In the genomic region with DNA sequence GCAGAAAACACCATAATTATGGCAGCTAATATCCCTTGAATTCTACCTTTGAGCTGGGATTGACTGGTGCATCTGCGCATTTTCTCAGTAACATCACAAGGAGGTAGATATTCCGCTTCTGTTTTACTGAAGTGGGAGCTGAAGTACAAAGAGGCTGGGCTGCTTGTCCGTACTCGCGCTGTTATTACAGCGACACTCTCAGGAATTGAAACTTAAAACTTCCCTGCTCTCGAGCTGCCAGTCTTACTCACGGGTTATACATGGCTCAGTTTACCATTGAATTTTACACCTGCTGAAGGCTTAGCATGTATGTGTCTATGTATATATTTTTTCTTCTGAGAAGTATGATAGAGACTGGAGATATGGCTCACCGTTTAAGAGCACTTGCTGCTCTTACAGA, we compare ENCODE assay signal across 27 mouse cellular contexts.
"Had no signal": no experiment of that assay in that cellular context is flagged by ENCODE, and none has a peak within 500 bp of the region (broad histone marks: within the 10 kb centered on the region; RNA-seq: fewer than 3 reads in every experiment).

No protein-coding gene starts in this region.

- H3K36me3 ChIP-seq: heart, embryonic 13.5 days; heart, embryonic 15.5 days; hindbrain, embryonic 13.5 days; hindbrain, embryonic 15.5 days; kidney, embryonic 15.5 days; limb, embryonic 13.5 days; limb, embryonic 15.5 days; liver, embryonic 12.5 days had no signal

- H3K4me1 ChIP-seq: heart, embryonic 15.5 days had no signal

- H3K27me3 ChIP-seq: heart, embryonic 13.5 days; heart, embryonic 15.5 days; hindbrain, embryonic 13.5 days; hindbrain, embryonic 15.5 days; kidney, embryonic 15.5 days; limb, embryonic 13.5 days; limb, embryonic 15.5 days; liver, embryonic 12.5 days had no signal

- H3K9me3 ChIP-seq: heart, embryonic 13.5 days; heart, embryonic 15.5 days; hindbrain, embryonic 13.5 days; hindbrain, embryonic 15.5 days; kidney, embryonic 15.5 days; limb, embryonic 13.5 days; limb, embryonic 15.5 days; liver, embryonic 12.5 days had no signal

- ATAC-seq: hindbrain, postnatal 0 days; intestine, embryonic 16.5 days; liver, embryonic 12.5 days had no signal

- H3K9ac ChIP-seq: heart, embryonic 13.5 days; heart, embryonic 15.5 days; hindbrain, embryonic 13.5 days; hindbrain, embryonic 15.5 days; kidney, embryonic 15.5 days; limb, embryonic 13.5 days; limb, embryonic 15.5 days; liver, embryonic 12.5 days; liver, embryonic 14.5 days had no signal

- H3K27ac ChIP-seq: heart, adult 2 months; heart, embryonic 13.5 days; heart, embryonic 15.5 days; hindbrain, embryonic 13.5 days; hindbrain, embryonic 15.5 days; hindbrain, postnatal 0 days; kidney, embryonic 15.5 days; kidney, postnatal 0 days; limb, embryonic 13.5 days; limb, embryonic 15.5 days; liver, embryonic 12.5 days; liver, embryonic 14.5 days had no signal

- DNase-seq: gastrocnemius, postnatal 10 days; gastrocnemius, postnatal 36 days; heart, adult 11 months; heart, adult 2 months; heart, postnatal 14 days; heart, postnatal 36 days; kidney, adult 11 months; kidney, adult 2 months; kidney, adult 9 months; kidney, postnatal 14 days; kidney, postnatal 36 days; layer of hippocampus, adult 9-11 months; layer of hippocampus, postnatal 36 days; left cerebral cortex, postnatal 4 days had no signal

- H3K4me2 ChIP-seq: heart, embryonic 11.5 days; heart, embryonic 13.5 days; heart, embryonic 15.5 days; hindbrain, embryonic 13.5 days; hindbrain, embryonic 15.5 days; kidney, embryonic 15.5 days; limb, embryonic 13.5 days; limb, embryonic 15.5 days; liver, embryonic 12.5 days had no signal

- H3K4me3 ChIP-seq: heart, adult 2 months; heart, embryonic 13.5 days; heart, embryonic 15.5 days; hindbrain, embryonic 13.5 days; hindbrain, embryonic 15.5 days; kidney, embryonic 15.5 days; limb, embryonic 13.5 days; limb, embryonic 15.5 days; liver, embryonic 12.5 days had no signal
